Mouse (Mus musculus) ES-E14 (cell line): ENCODE measurements at regions not wholly inside any gene's neighbourhood (a gene's known extent, or its start where the extent isn't known, plus 50 kb on each side); places are given as distances from the start of the nearest gene placed in this dataset.
A peak's percentile ranks its signal among the peaks of the same experiment; 100 is the strongest.
"Not testable (repeated sequence)": the region's sequence is repeated elsewhere in the genome, so short reads cannot be mapped to it uniquely, and the experiment has no call there.

Experiments used
- DNase-seq: peaks from one replicate; pipeline ENCODE4 v3.0.0-alpha.2; 2013; ENCODE audit warnings: low read depth, low spot score
- H3K27ac ChIP-seq: 2 replicates; pipeline ENCODE4 v1.5.1; 2012; ENCODE audit warnings: low read depth, mild to moderate bottlenecking, low read length, moderate library complexity, mixed read lengths; ENCODE audit not compliant: poor library complexity, insufficient read depth, severe bottlenecking
- H3K36me3 ChIP-seq: 2 replicates; pipeline ENCODE4 v1.6.1; 2012; ENCODE audit warnings: mild to moderate bottlenecking, low read length, moderate library complexity, mixed read lengths; ENCODE audit not compliant: control insufficient read depth, poor library complexity, insufficient read depth, severe bottlenecking
- H3K4me1 ChIP-seq, 2 experiments: fragments of 150-350 bp in 1 of 2; sonication (generic) in 1 of 2; 2 replicates each; pipeline ENCODE4 v1.6.1; 2012; ENCODE audit warnings: low read length in 2 of 2, mild to moderate bottlenecking in 1 of 2, mixed read lengths in 1 of 2; ENCODE audit not compliant: control insufficient read depth in 2 of 2, insufficient read depth in 2 of 2, poor library complexity in 1 of 2
- H3K4me3 ChIP-seq, 2 experiments: fragments of 150-350 bp in 1 of 2; sonication (generic) in 1 of 2; 2 replicates each; pipeline ENCODE4 v1.5.1; 2012; ENCODE audit warnings: low read length in 2 of 2, low read depth in 1 of 2, mild to moderate bottlenecking in 1 of 2, mixed read lengths in 1 of 2; ENCODE audit not compliant: insufficient read depth in 1 of 2, poor library complexity in 1 of 2, severe bottlenecking in 1 of 2
- H3K9ac ChIP-seq: 2 replicates; pipeline ENCODE4 v1.6.1; 2012; ENCODE audit warnings: low read depth, mild to moderate bottlenecking, low read length, mixed read lengths; ENCODE audit not compliant: poor library complexity, insufficient read depth, severe bottlenecking
- H3K9me3 ChIP-seq: fragments of 150-350 bp; sonication (generic); 2 replicates; pipeline ENCODE4 v1.6.1; 2012; ENCODE audit warnings: low read depth, mild to moderate bottlenecking, low read length; ENCODE audit not compliant: control insufficient read depth, insufficient read depth
- CHD2 ChIP-seq: IDR thresholded peaks from 2 replicates; pipeline ENCODE4 v1.6.1; 2014; ENCODE audit warnings: mild to moderate bottlenecking, low read depth, low read length, inconsistent platforms
- HCFC1 ChIP-seq: IDR thresholded peaks from 2 replicates; pipeline ENCODE4 v1.6.1; 2012; ENCODE audit warnings: low read length, inconsistent platforms, borderline replicate concordance; ENCODE audit not compliant: insufficient read depth
- MAFK ChIP-seq: IDR thresholded peaks from 2 replicates; pipeline ENCODE4 v1.6.1; 2014; ENCODE audit warnings: mild to moderate bottlenecking, low read depth, low read length, inconsistent platforms; ENCODE audit not compliant: insufficient read depth
- ZC3H11A ChIP-seq: IDR thresholded peaks from 2 replicates; pipeline ENCODE4 v1.6.1; 2012; ENCODE audit warnings: low read depth, mild to moderate bottlenecking, inconsistent platforms, low read length, borderline replicate concordance
- ZNF384 ChIP-seq: IDR thresholded peaks from 2 replicates; pipeline ENCODE4 v1.6.1; 2012; ENCODE audit warnings: low read depth, low read length, inconsistent platforms
- in situ Hi-C, 2 experiments: fragments of 600-800 bp; cut with MboI; formaldehyde crosslinking; loops; one replicate each; pipeline ENCODE4 v1.15.1; 2025; ENCODE audit warnings: low sequenced_read_pairs in 2 of 2, inconsistent platforms in 1 of 2; ENCODE audit not compliant: unreplicated experiment in 2 of 2

GRCm38 (mm10) chr5:26671478-26671877 lies 145.5 kb upstream of the Dpp6 start:
- in situ Hi-C loops: no loop called here
- Histone ChIP-seq H3K27ac (no peak overlapping the region), H3K9me3 (no peaks in the 10 kb centered on the region), H3K4me3 (no peak overlapping the region), H3K9ac (no peak overlapping the region), H3K36me3 (no peaks in the 10 kb centered on the region), H3K4me1 (peaks cover 0 to 1% of the 10 kb centered on the region in 2 experiments; a peak in 1 of 4 replicates)
- no peak for DNase-seq
- TF ChIP-seq ZNF384: no peak
- no peak for TF ChIP-seq CHD2
- TF ChIP-seq MAFK: peak; percentile 68
- no peak for TF ChIP-seq HCFC1
- no peak for TF ChIP-seq ZC3H11A

GRCm38 (mm10) chr5:26689775-26690174 lies 127.2 kb upstream of the Dpp6 start:
- Histone ChIP-seq H3K4me3 (no peak overlapping the region), H3K9me3 (no peaks in the 10 kb centered on the region), H3K4me1 (peaks cover 7 to 15% of the 10 kb centered on the region in 2 experiments), H3K27ac (no peak overlapping the region), H3K9ac (no peak overlapping the region), H3K36me3 (no peaks in the 10 kb centered on the region)
- in situ Hi-C loops: no loop called here
- no peak for TF ChIP-seq ZC3H11A
- TF ChIP-seq HCFC1: no peak
- no peak for TF ChIP-seq MAFK
- TF ChIP-seq CHD2: no peak
- TF ChIP-seq ZNF384: no peak
- no peak for DNase-seq

GRCm38 (mm10) chr5:26691121-26691520 lies 125.9 kb upstream of the Dpp6 start:
- peak; percentile 25 for DNase-seq
- Histone ChIP-seq H3K4me3 (no peak overlapping the region), H3K27ac (no peak overlapping the region), H3K9ac (no peak overlapping the region), H3K36me3 (no peaks in the 10 kb centered on the region), H3K4me1 (peaks cover 7 to 15% of the 10 kb centered on the region in 2 experiments), H3K9me3 (no peaks in the 10 kb centered on the region)
- TF ChIP-seq ZC3H11A (0 out of 2 replicates have a peak, but pooled peaks have one; percentile 40), CHD2 (no peak)
- in situ Hi-C loops: no loop called here

GRCm38 (mm10) chr5:26692013-26692412 lies 125.0 kb upstream of the Dpp6 start:
- Histone ChIP-seq H3K9ac (no peak overlapping the region), H3K9me3 (no peaks in the 10 kb centered on the region), H3K4me1 (peaks cover 7 to 15% of the 10 kb centered on the region in 2 experiments), H3K36me3 (no peaks in the 10 kb centered on the region), H3K27ac (peak overlapping the region; percentile 5; the same call in 1 of the 2 replicates), H3K4me3 (no peak overlapping the region)
- in situ Hi-C loops: no loop called here
- peak; percentile 30 for DNase-seq
- no peak for TF ChIP-seq CHD2
- TF ChIP-seq HCFC1: no peak
- TF ChIP-seq ZNF384: no peak
- TF ChIP-seq MAFK: no peak
- no peak for TF ChIP-seq ZC3H11A

GRCm38 (mm10) chr5:26703621-26704020 lies 113.4 kb upstream of the Dpp6 start:
- Histone ChIP-seq H3K27ac (peak overlapping the region; percentile 63; the same call in 1 of the 2 replicates), H3K4me1 (peaks cover 9 to 11% of the 10 kb centered on the region in 2 experiments)
- in situ Hi-C loops, H3K9me3 ChIP-seq, H3K36me3 ChIP-seq, H3K9ac ChIP-seq, H3K4me3 ChIP-seq: not testable (repeated sequence)
- DNase-seq: peak; percentile 45
